Mouse (Mus musculus): ENCODE data around the gene Gsto1.

Gene Gsto1

GRCm38 (mm10) chr19:47890489-47891130 lies 35.8 kb downstream of the Gsto1 start:
- DNase-seq (ENCODE audit: low spot score) = no peak

DNA sequence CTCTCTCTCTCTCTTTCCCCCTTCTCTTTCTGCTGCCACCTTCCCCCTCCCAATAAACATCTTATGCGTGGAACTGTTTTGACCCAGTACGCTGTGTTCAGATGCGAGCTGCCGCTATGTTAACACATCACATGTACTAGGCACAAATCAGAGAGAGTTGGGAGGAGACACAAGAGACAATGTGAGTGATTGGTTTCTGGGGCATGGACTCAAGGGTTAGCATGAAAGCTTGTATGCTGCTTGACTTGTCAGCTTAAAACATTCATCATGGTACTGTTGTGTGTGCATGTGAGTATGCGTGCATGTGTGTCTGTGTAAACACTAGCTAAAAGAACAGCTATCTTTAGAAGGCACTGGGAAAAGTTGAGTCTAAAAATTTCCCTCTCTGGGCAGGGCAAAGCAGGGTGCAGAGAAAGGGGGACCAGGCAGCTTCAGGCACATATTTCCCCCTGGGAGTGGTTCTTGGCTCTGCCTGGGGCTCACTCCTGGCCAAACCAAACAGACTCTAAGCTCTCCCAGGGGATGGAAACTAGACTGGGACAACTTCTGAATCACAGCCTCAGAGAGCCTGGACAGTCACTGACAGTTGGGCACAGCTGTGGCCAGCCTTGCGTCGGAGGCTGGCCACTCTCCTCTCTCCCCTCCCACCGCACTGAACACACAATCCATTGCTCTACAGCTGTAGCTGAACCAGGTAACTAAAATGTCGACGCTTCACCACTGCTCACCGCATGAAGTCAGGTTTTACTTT lies 37.0 kb downstream of the Gsto1 start:
- no peak for DNase-seq (ENCODE audit: low spot score)

- DNase-seq (ENCODE audit: low spot score) = no peak
These were observed 38.3 kb downstream of the Gsto1 start for GRCm38 (mm10) chr19:47893092-47893491.

DNA sequence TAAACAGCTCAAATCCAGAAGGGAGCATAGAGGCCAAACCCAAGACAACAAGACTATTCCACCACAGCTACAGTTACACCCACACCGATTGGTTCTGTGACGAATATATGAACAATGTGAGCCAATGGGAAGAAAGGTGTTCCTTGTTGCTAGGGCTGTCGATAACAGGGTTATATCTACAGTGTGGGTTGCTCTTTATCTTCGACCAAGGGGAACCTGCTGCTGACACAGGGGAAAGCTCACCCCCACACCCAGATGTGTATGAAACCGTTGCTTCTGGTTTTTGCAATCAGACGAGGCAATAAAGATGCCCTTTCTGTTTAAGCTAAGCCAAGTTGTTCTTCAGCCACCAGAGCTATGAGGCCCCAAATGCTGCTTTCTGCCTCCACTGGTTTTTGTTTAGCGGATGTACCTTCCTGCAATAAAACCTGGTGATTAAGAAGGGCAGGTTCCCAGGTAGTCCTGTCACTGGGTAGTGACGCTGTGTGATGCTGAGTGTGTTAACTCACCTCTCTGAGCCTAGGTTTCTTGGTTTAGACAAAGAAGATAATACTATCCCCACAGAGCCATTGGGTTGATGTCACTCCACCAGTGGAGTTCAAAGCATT lies 43.8 kb downstream of the Gsto1 start:
- no peak for DNase-seq (ENCODE audit: low spot score)

DNA sequence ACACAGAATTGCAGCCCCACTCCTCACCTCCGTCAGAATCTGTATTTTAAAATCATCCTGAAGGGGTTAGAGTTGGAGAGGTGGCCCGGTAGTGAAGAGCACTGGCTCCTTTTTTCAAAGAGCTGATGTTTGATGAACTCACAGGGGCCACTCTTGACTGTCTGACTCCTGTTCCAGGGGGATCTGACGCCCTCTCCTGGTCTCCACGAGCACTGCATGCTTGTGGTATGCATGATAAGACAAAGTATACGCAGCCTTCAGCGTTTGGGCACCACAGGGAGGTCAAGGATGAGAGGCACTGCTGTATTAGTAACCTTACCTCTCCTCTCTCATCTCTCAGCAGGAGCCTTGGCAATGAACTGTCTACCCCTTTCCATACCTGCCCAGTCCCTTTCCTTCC lies 45.2 kb downstream of the Gsto1 start:
- DNase-seq (ENCODE audit: low spot score) = no peak

- DNase-seq (ENCODE audit: low spot score) = no peak
These were observed 45.8 kb downstream of the Gsto1 start for GRCm38 (mm10) chr19:47900558-47900957.

DNA sequence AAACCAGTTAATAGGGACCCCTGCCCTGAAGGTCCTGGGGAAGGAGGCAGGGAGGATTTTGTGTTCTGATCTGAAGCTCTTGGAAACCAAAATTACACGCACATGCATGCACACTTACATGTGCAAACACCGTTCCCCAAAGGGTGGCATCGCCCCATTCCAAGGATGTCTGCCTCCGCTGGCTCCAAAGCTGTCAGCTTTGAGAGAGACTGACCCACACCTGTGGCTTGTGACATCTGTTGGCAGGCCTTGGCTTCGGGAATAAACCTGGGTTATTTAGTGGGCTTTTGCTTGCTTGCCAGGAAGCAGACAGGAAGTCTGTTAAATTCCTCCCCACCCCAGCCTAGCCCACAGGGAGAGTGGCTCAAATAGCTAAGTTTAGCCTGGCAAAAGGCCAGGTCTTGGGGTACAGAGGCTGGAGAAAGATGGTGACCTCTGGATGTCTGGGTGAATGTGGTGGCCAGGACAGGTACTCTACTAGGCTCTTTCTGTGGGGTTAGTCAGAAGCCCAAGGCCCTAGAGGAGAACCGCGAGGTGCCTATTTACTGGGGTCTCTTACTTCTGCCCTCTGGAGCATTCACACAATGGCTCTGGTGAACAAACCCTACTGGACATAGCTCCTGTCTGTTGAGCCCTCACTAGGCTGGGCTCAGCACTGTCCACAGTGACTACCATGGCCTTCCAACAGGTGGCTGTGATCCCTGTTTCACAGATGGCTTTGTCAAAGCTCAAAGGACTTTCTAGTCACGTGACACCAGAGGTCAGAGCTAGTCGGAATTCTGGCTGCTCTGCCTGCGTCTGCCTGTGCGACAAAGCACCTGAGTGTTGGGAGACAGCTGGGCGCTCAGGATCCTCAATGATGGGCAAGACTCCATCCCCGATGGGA lies 47.8 kb downstream of the Gsto1 start:
- DNase-seq (ENCODE audit: low spot score) = no peak

DNA sequence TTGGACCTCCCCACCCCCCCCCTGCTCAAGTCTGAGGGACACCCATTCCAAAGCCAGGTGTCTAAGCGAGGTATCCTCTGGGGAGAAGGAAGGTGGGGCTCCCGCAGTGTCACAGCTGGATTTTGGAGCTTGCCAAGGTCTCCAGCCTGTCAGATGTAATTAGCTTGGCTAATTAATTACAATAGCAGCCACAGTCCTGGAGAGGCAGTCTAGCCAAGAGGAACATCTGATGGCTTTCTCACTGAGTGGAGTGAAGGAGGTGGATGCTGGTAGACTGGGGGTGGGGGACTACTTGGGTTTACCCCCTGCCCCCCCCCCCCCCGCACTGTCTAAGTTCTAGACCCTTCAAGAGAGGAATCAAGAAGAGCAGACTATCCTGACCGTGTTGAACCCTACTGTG lies 48.9 kb downstream of the Gsto1 start:
- DNase-seq (ENCODE audit: low spot score) = no peak

DNA sequence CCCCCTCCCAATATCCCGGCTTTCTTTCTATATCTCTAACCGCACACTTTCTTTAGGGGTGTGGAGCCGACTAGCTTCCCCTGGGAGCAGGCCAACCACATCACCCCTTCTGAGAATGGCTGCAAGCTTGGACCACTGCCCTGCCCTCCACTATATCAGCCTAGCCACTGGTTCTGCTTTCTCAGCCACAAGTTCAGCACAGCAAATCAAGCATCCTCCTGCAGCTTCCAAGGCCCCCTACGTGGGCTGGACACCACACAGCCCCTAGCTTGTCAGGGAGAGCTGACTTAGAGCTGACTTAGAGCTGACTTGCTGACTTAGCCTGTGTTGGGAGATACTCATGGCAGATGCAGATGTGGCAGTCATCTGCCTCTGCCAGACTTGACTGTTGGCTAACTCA lies 50.3 kb downstream of the Gsto1 start:
- no peak for DNase-seq (ENCODE audit: low spot score)

DNA sequence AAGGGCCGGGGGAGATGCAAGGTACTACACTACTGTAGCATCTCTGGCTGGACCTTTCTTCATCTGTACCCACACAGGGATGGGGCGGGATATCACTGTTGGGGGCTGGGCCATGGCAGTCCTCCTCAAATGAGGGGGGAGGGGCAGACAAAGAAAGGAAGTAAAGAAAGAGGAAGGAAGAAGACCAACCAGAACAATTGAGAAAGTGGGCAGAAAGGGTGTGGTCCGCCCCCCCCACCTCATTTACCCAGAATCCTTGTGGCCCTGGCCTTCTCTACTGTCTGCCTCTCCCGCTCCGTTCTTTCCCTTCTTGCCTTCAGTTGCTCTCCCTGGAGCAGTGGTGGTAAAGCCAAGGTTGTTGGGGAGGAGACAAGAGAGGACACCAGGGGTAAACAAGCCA lies 50.8 kb downstream of the Gsto1 start:
- DNase-seq (ENCODE audit: low spot score) = no peak

- no peak for DNase-seq (ENCODE audit: low spot score)
These were observed 52.8 kb downstream of the Gsto1 start for GRCm38 (mm10) chr19:47907596-47907995.

- DNase-seq (ENCODE audit: low spot score) = no peak
These were observed 54.2 kb downstream of the Gsto1 start for GRCm38 (mm10) chr19:47908961-47909371.

DNA sequence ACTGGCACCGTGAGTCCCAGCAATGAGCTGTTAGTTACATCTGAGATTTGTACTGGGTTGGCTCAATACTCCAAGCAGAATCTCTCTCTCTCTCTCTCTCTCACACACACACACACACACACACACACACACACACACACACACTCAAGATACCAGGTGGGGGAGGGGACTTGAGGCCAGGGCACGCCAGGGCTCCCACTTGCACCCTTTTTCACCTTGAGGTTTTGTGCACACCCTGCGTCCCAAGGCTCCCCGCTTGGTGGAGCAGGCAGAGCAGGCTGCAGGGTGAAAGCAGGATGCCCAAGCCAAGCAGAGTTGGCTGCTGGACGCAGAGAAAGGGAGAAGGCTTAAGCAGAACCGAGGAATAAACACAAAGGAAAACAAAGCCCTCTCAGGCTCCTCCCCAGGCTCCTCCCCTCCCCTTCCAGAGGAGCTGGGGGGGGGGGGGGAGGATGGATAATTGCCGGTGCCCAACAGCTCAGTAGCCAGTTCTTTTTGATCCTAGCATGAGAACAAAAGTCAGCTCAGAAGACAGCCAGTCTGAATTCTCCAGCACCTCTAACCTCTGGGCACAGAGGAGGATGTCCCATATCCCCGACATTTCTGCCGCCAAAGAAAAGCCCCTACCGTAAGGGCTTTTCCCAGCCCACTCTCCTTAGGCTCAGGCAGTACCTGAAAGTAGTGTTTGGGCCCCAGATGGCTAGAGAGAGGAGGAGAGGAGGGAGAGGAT lies 54.8 kb downstream of the Gsto1 start:
- DNase-seq (ENCODE audit: low spot score) = no peak

- no peak for DNase-seq (ENCODE audit: low spot score)
These were observed 55.4 kb downstream of the Gsto1 start for GRCm38 (mm10) chr19:47910117-47910618.

GRCm38 (mm10) chr19:47910751-47911150 lies 56.0 kb downstream of the Gsto1 start:
- no peak for DNase-seq (ENCODE audit: low spot score)

GRCm38 (mm10) chr19:47913344-47913743 lies 58.6 kb downstream of the Gsto1 start:
- no peak for DNase-seq (ENCODE audit: low spot score)

DNA sequence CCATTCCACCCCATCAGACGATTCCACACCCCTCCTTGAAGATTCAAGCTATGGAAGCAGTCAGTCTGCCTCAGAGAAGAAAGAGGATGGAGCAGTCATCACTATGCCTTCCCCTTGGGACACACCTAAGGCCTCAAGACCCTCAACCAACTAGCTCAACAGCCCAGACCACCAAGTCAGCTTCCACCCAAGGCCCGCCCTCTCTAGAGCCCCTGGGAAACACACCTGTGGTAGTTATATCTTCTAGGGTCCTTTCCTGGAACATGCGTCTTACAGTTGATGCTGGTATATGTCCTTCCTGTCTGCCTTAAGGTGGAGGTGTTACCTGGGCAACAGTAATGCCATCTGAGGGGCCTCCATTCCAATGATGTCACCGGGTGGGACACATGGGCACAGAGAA lies 59.4 kb downstream of the Gsto1 start:
- no peak for DNase-seq (ENCODE audit: low spot score)
